Mouse (Mus musculus) thymus, adult 2 months (tissue): ENCODE data around the gene Rasgrp2.

Source experiments
- CTCF ChIP-seq: fragments of 200-500 bp; IDR thresholded peaks from 2 replicates; pipeline ENCODE4 v1.5.1; 2012; ENCODE audit warnings: mild to moderate bottlenecking, control low read depth, low read length, moderate library complexity, borderline replicate concordance; ENCODE audit not compliant: control insufficient read depth, poor library complexity, insufficient read depth; ENCODE audit errors: extremely low read depth
- POLR2A ChIP-seq: fragments of 200-500 bp; IDR thresholded peaks from 2 replicates; pipeline ENCODE4 v1.6.1; 2012; ENCODE audit warnings: mild to moderate bottlenecking, low read length, control low read depth, moderate library complexity; ENCODE audit not compliant: control insufficient read depth, poor library complexity, insufficient read depth; ENCODE audit errors: extremely low read depth

DNA sequence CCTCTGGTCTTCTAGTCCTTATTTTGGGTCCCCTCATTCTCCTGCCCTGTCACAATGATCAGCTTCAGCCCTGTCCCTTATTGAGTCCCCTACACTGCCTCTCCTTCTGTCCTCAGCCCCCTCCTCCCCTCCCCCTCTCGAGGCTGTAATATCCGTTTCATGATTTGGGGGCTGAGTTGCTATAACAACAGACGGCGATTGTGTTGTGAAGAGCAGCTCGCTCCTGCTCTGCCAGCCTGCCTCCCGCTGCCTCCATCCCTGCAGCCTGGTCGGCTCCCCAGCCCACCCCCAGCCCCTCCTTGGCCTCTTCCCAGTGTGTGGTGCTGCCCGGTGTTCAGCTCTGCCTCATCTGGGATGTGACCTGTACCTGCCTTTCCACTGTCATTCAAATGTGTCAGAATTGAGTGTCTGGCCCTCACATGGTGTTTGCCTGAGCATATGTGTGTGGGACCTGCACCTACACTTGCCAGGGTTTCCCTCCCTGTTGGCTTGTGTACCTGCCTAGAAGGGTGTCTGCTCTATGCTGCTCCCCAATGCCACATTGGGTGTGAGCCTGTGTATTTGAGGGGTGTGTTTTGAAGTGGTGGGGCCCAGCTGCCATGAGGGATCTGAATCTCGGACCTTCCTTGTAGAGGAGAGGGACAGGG lies 17.1 kb downstream of the Rasgrp2 start:
- TF ChIP-seq CTCF, result no peak
- no peak for TF ChIP-seq POLR2A
